Mouse (Mus musculus) neural tube, embryonic 13.5 days (tissue): ENCODE data around the gene Ldlrad2. TPM values are rescaled to one million over a fixed set of nuclear protein-coding genes. Genes with fewer than 3 reads are reported as not detected.

Source experiments
- ATAC-seq: fragments of 200-750 bp; cut with Nextera tagmentation; 2 replicates; pipeline ENCODE4 v1.8.0; 2017; ENCODE audit warnings: low read depth, mild to moderate bottlenecking, moderate TSS enrichment, moderate library complexity
- H3K27ac ChIP-seq: fragments of 300-500 bp; sonication (generic); replicated peaks from 2 replicates; pipeline ENCODE4 v1.5.1; 2015; ENCODE audit warnings: moderate library complexity, mild to moderate bottlenecking, inconsistent platforms
- H3K27me3 ChIP-seq: fragments of 300-500 bp; sonication (generic); 2 replicates; pipeline ENCODE4 v1.6.1; 2015; ENCODE audit warnings: mild to moderate bottlenecking, inconsistent platforms
- H3K36me3 ChIP-seq: fragments of 300-500 bp; sonication (generic); 2 replicates; pipeline ENCODE4 v1.6.1; 2015; ENCODE audit warnings: mild to moderate bottlenecking, inconsistent platforms
- H3K4me1 ChIP-seq: fragments of 300-500 bp; sonication (generic); replicated peaks from 2 replicates; pipeline ENCODE4 v1.6.1; 2015; ENCODE audit warnings: inconsistent platforms
- H3K4me2 ChIP-seq: fragments of 300-500 bp; sonication (generic); 2 replicates; pipeline ENCODE4 v1.6.1; 2015; ENCODE audit warnings: inconsistent platforms, mild to moderate bottlenecking, moderate library complexity
- H3K4me3 ChIP-seq: fragments of 300-500 bp; sonication (generic); 2 replicates; pipeline ENCODE4 v1.5.1; 2015; ENCODE audit warnings: mild to moderate bottlenecking, inconsistent platforms
- H3K9ac ChIP-seq: fragments of 300-500 bp; sonication (generic); 2 replicates; pipeline ENCODE4 v1.6.1; 2015; ENCODE audit warnings: moderate library complexity, mild to moderate bottlenecking, inconsistent platforms
- H3K9me3 ChIP-seq: fragments of 300-500 bp; sonication (generic); 2 replicates; pipeline ENCODE4 v1.6.1; 2016; ENCODE audit warnings: inconsistent platforms
- WGBS: fragments of 180-500 bp; shearing (Covaris S2); methylation state at CpG from one replicate; pipeline ENCODE4 v1.1.7; 2015; 5-methylcytosine and 5-hydroxymethylcytosine counted together
- polyA plus RNA-seq: library from polyadenylated mRNA; unstranded; fragments of >200 nt; fragmentation: Nextera tagmentation; extraction: Ambion mirVana; gene quantifications from 2 replicates; pipeline ENCODE4 v1.2.1, GENCODE M21; 2015

Ldlrad2 gene
- polyA plus RNA-seq: not detected in 2 replicates

- Histone ChIP-seq H3K27ac (no peak within 1 kb of the TSS), H3K27me3 (peaks cover 16% of the 10 kb centered on the region), H3K4me2 (no peak within 1 kb of the TSS), H3K9ac (no peak within 1 kb of the TSS), H3K4me1 (peaks cover 5% of the 10 kb centered on the region; the same call in 1 of the 2 replicates), H3K9me3 (no peaks in the 10 kb centered on the region), H3K36me3 (no peaks in the 10 kb centered on the region), H3K4me3 (no peak within 1 kb of the TSS)
- 88% methylated on average over 10 of the region's 10 CpGs for WGBS
- ATAC-seq: no peak
These were observed at the start of gene Ldlrad2 for GRCm38 (mm10) chr4:137574469-137574868. TSS of gene Ldlrad2 (minus strand) at chr4:137574569.

GRCm38 (mm10) chr4:137622847-137623246 lies 48.5 kb upstream of the Ldlrad2 start:
- peaks cover 93% of the 10 kb centered on the region for H3K36me3 ChIP-seq
- no peaks in the 10 kb centered on the region for H3K9me3 ChIP-seq
- no peaks in the 10 kb centered on the region for H3K27me3 ChIP-seq
- no peak overlapping the region for H3K4me2 ChIP-seq
- no peak for ATAC-seq
- no peak overlapping the region for H3K4me3 ChIP-seq
- H3K4me1 ChIP-seq: no peaks in the 10 kb centered on the region
- 92% methylated on average over 8 of the region's 8 CpGs for WGBS
- no peak overlapping the region for H3K9ac ChIP-seq
- H3K27ac ChIP-seq: no peak overlapping the region

- Histone ChIP-seq H3K9ac (no peak overlapping the region), H3K36me3 (peaks cover 96% of the 10 kb centered on the region), H3K27me3 (no peaks in the 10 kb centered on the region), H3K4me2 (no peak overlapping the region), H3K9me3 (no peaks in the 10 kb centered on the region), H3K27ac (no peak overlapping the region), H3K4me1 (no peaks in the 10 kb centered on the region), H3K4me3 (no peak overlapping the region)
- WGBS: 80% methylated on average over 15 of the region's 15 CpGs
- ATAC-seq: no peak
These were observed 35.9 kb upstream of the Ldlrad2 start for GRCm38 (mm10) chr4:137610256-137610655.

GRCm38 (mm10) chr4:137609702-137610101 lies 35.3 kb upstream of the Ldlrad2 start:
- WGBS: 94% methylated on average over 7 of the region's 7 CpGs
- H3K9me3 ChIP-seq: no peaks in the 10 kb centered on the region
- no peak for ATAC-seq
- H3K27ac ChIP-seq: no peak overlapping the region
- no peaks in the 10 kb centered on the region for H3K27me3 ChIP-seq
- H3K9ac ChIP-seq: no peak overlapping the region
- peaks cover 97% of the 10 kb centered on the region for H3K36me3 ChIP-seq
- no peaks in the 10 kb centered on the region for H3K4me1 ChIP-seq
- no peak overlapping the region for H3K4me3 ChIP-seq
- H3K4me2 ChIP-seq: no peak overlapping the region

- H3K36me3 ChIP-seq: peaks cover 97% of the 10 kb centered on the region
- no peaks in the 10 kb centered on the region for H3K4me1 ChIP-seq
- WGBS: 88% methylated on average over 7 of the region's 7 CpGs
- H3K27ac ChIP-seq: no peak overlapping the region
- H3K27me3 ChIP-seq: no peaks in the 10 kb centered on the region
- no peaks in the 10 kb centered on the region for H3K9me3 ChIP-seq
- no peak for ATAC-seq
- no peak overlapping the region for H3K4me3 ChIP-seq
- no peak overlapping the region for H3K9ac ChIP-seq
- H3K4me2 ChIP-seq: no peak overlapping the region
These were observed 34.9 kb upstream of the Ldlrad2 start for GRCm38 (mm10) chr4:137609281-137609680.

GRCm38 (mm10) chr4:137607023-137607422 lies 32.7 kb upstream of the Ldlrad2 start:
- Histone ChIP-seq H3K4me1 (peaks cover 13% of the 10 kb centered on the region), H3K36me3 (peaks cover 74% of the 10 kb centered on the region), H3K27ac (no peak overlapping the region), H3K4me2 (no peak overlapping the region), H3K9ac (no peak overlapping the region), H3K27me3 (no peaks in the 10 kb centered on the region), H3K9me3 (no peaks in the 10 kb centered on the region), H3K4me3 (no peak overlapping the region)
- ATAC-seq: no peak
- WGBS: 97% methylated on average over 2 of the region's 2 CpGs

GRCm38 (mm10) chr4:137603449-137604171 lies 29.2 kb upstream of the Ldlrad2 start:
- no peak overlapping the region for H3K9ac ChIP-seq
- H3K4me3 ChIP-seq: no peak overlapping the region
- no peaks in the 10 kb centered on the region for H3K9me3 ChIP-seq
- H3K4me1 ChIP-seq: peaks cover 33% of the 10 kb centered on the region
- WGBS: 82% methylated on average over 11 of the region's 11 CpGs
- no peaks in the 10 kb centered on the region for H3K27me3 ChIP-seq
- H3K27ac ChIP-seq: peak overlapping the region; percentile 38
- no peak overlapping the region for H3K4me2 ChIP-seq
- no peak for ATAC-seq
- H3K36me3 ChIP-seq: peaks cover 41% of the 10 kb centered on the region

GRCm38 (mm10) chr4:137598577-137598976 lies 24.2 kb upstream of the Ldlrad2 start:
- Histone ChIP-seq H3K4me2 (no peak overlapping the region), H3K27ac (no peak overlapping the region), H3K9me3 (no peaks in the 10 kb centered on the region), H3K4me3 (no peak overlapping the region), H3K9ac (no peak overlapping the region), H3K27me3 (no peaks in the 10 kb centered on the region), H3K36me3 (no peaks in the 10 kb centered on the region), H3K4me1 (peaks cover 66% of the 10 kb centered on the region)
- WGBS: 87% methylated on average over 5 of the region's 5 CpGs
- ATAC-seq: no peak

- ATAC-seq: no peak
- H3K27me3 ChIP-seq: no peaks in the 10 kb centered on the region
- no peak overlapping the region for H3K4me3 ChIP-seq
- no peak overlapping the region for H3K27ac ChIP-seq
- H3K36me3 ChIP-seq: no peaks in the 10 kb centered on the region
- H3K4me2 ChIP-seq: no peak overlapping the region
- no peak overlapping the region for H3K9ac ChIP-seq
- H3K9me3 ChIP-seq: no peaks in the 10 kb centered on the region
- 95% methylated on average over 4 of the region's 4 CpGs for WGBS
- peaks cover 56% of the 10 kb centered on the region for H3K4me1 ChIP-seq
These were observed 22.8 kb upstream of the Ldlrad2 start for GRCm38 (mm10) chr4:137597098-137597630.

- H3K4me2 ChIP-seq: peak overlapping the region; percentile 87
- no peaks in the 10 kb centered on the region for H3K36me3 ChIP-seq
- no peaks in the 10 kb centered on the region for H3K9me3 ChIP-seq
- H3K27ac ChIP-seq: peak overlapping the region; percentile 99
- H3K27me3 ChIP-seq: no peaks in the 10 kb centered on the region
- H3K9ac ChIP-seq: peak overlapping the region; percentile 94
- H3K4me1 ChIP-seq: peaks cover 47% of the 10 kb centered on the region
- WGBS: 5% methylated on average over 39 of the region's 40 CpGs
- H3K4me3 ChIP-seq: peak overlapping the region; percentile 92
- ATAC-seq: peak; percentile 12; the same call in 1 of the 2 replicates
These were observed 20.3 kb upstream of the Ldlrad2 start for GRCm38 (mm10) chr4:137594496-137595270.

- Histone ChIP-seq H3K4me2 (peak within 1 kb of the TSS; percentile 87), H3K9me3 (no peaks in the 10 kb centered on the region), H3K9ac (peak within 1 kb of the TSS; percentile 94), H3K4me1 (peaks cover 38% of the 10 kb centered on the region), H3K27ac (peak within 1 kb of the TSS; percentile 99), H3K27me3 (no peaks in the 10 kb centered on the region), H3K4me3 (peak within 1 kb of the TSS; percentile 92), H3K36me3 (no peaks in the 10 kb centered on the region)
- under 1% methylated on average over 91 of the region's 92 CpGs for WGBS
- peak; percentile 94 for ATAC-seq
These were observed 19.5 kb upstream of the Ldlrad2 start, which contains the start of gene Usp48 for GRCm38 (mm10) chr4:137593601-137594495. TSS of gene Usp48 (plus strand) at chr4:137593755.
